Mouse (Mus musculus) CD8-positive naive resting alpha-beta T cell, adult 57 days (primary cell): ENCODE results near the gene Taf11. TPM values are rescaled to one million over a fixed set of nuclear protein-coding genes. Genes with fewer than 3 reads are reported as not detected.

Source experiments
- total RNA-seq: library from RNA; stranded (reverse); gene quantifications from one replicate; pipeline ENCODE4 v1.2.4, GENCODE M21; 2023

The Taf11 gene
- 25.2 TPM for total RNA-seq

GRCm38 (mm10) chr17:27909622-27910500 lies at the start of gene Taf11:
Taf11 (minus strand) TSS chr17:27909844.

GRCm38 (mm10) chr17:27908888-27909621 lies 589 bp downstream of the Taf11 start, which contains the start of gene Anks1:
Anks1 (plus strand) TSS chr17:27909306.

GRCm38 (mm10) chr17:27856265-27856797 lies 53.3 kb downstream of the Taf11 start, which contains the start of gene Uhrf1bp1:
Uhrf1bp1 (plus strand) TSS chr17:27856441.

Other genes with a start within 250 kb of the Taf11 start
- gene Spdef, start 180.9 kb downstream of the Taf11 start, total RNA-seq: 0.98 TPM
- gene D17Wsu92e, start 89.2 kb downstream of the Taf11 start, total RNA-seq: 76.9 TPM
- 68.4 TPM for gene Snrpc, start 71.7 kb downstream of the Taf11 start, total RNA-seq
- gene Uhrf1bp1, start 53.4 kb downstream of the Taf11 start, total RNA-seq: 2.9 TPM
- gene Anks1, start 538 bp downstream of the Taf11 start, total RNA-seq: 43.9 TPM
- gene Tcp11, start 170.8 kb upstream of the Taf11 start, total RNA-seq: 8.0 TPM
- not detected for gene Scube3, start 232.3 kb upstream of the Taf11 start, total RNA-seq